Mouse (Mus musculus) ES-E14 (cell line): ENCODE results near the gene Dcn.

Experiments used
- CHD2 ChIP-seq: IDR thresholded peaks from 2 replicates; pipeline ENCODE4 v1.6.1; 2014; ENCODE audit warnings: mild to moderate bottlenecking, low read depth, low read length, inconsistent platforms
- HCFC1 ChIP-seq: IDR thresholded peaks from 2 replicates; pipeline ENCODE4 v1.6.1; 2012; ENCODE audit warnings: low read length, inconsistent platforms, borderline replicate concordance; ENCODE audit not compliant: insufficient read depth
- MAFK ChIP-seq: IDR thresholded peaks from 2 replicates; pipeline ENCODE4 v1.6.1; 2014; ENCODE audit warnings: mild to moderate bottlenecking, low read depth, low read length, inconsistent platforms; ENCODE audit not compliant: insufficient read depth
- ZC3H11A ChIP-seq: IDR thresholded peaks from 2 replicates; pipeline ENCODE4 v1.6.1; 2012; ENCODE audit warnings: low read depth, mild to moderate bottlenecking, inconsistent platforms, low read length, borderline replicate concordance
- ZNF384 ChIP-seq: IDR thresholded peaks from 2 replicates; pipeline ENCODE4 v1.6.1; 2012; ENCODE audit warnings: low read depth, low read length, inconsistent platforms

DNA sequence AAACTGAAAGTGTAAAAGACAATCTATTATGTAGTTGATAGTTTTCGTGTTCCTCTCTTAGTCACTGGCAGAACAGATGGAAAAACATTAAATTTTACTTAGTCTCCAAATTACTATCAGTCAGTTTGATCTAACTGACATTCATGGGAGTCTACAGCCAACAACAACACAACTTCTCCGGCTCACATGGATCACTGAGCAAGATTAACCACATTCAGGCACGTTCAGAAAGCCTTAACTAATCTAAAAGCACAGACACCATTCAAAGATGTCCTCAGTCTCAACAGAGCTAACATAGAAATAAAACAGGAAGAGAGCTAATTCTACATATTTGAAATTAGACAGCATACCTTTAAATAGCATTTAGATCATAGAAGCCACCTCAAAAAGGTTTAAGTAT lies 12.6 kb upstream of the Dcn start:
- TF ChIP-seq ZNF384 (no peak), CHD2 (no peak), ZC3H11A (no peak), MAFK (no peak), HCFC1 (no peak)
